Mouse (Mus musculus) intestine, embryonic 14.5 days (tissue): ENCODE measurements around the gene Ms4a13. TPM values are rescaled to one million over a fixed set of nuclear protein-coding genes. Genes with fewer than 3 reads are reported as not detected.
A peak's percentile ranks its signal among the peaks of the same experiment; 100 is the strongest.

Experiments used
- ATAC-seq: fragments of 200-750 bp; cut with Nextera tagmentation; replicated peaks from 2 replicates; pipeline ENCODE4 v1.8.0; 2017; ENCODE audit warnings: low read depth, moderate number of reproducible peaks, moderate TSS enrichment, moderate library complexity; ENCODE audit not compliant: low FRiP score, low TSS enrichment
- DNase-seq: peaks from one replicate; pipeline ENCODE4 v3.0.0-alpha.2; 2018; ENCODE audit warnings: low spot score
- H3K27ac ChIP-seq: fragments of 300-500 bp; sonication (generic); 2 replicates; pipeline ENCODE4 v1.5.1; 2014; ENCODE audit warnings: low read depth, mild to moderate bottlenecking, control low read depth
- H3K27me3 ChIP-seq: fragments of 300-500 bp; sonication (generic); replicated peaks from 2 replicates; pipeline ENCODE4 v1.6.1; 2014; ENCODE audit warnings: low read length, control low read depth; ENCODE audit not compliant: control insufficient read depth, insufficient read depth
- H3K36me3 ChIP-seq: fragments of 300-500 bp; sonication (generic); 2 replicates; pipeline ENCODE4 v1.6.1; 2014; ENCODE audit warnings: low read length, control low read depth; ENCODE audit not compliant: control insufficient read depth, insufficient read depth
- H3K4me1 ChIP-seq: fragments of 300-500 bp; sonication (generic); replicated peaks from 2 replicates; pipeline ENCODE4 v1.6.1; 2014; ENCODE audit warnings: low read length, control low read depth, mixed read lengths; ENCODE audit not compliant: control insufficient read depth, insufficient read depth
- H3K4me2 ChIP-seq: fragments of 300-500 bp; sonication (generic); 2 replicates; pipeline ENCODE4 v1.6.1; 2014; ENCODE audit warnings: low read length
- H3K4me3 ChIP-seq: fragments of 300-500 bp; sonication (generic); 2 replicates; pipeline ENCODE4 v1.5.1; 2014; ENCODE audit warnings: low read depth, low read length, control low read depth, mixed read lengths
- H3K9ac ChIP-seq: fragments of 300-500 bp; sonication (generic); 2 replicates; pipeline ENCODE4 v1.6.1; 2014; ENCODE audit warnings: mild to moderate bottlenecking, low read length
- H3K9me3 ChIP-seq: fragments of 300-500 bp; sonication (generic); 2 replicates; pipeline ENCODE4 v1.6.1; 2016; ENCODE audit warnings: low read length, control low read depth; ENCODE audit not compliant: control insufficient read depth
- WGBS: fragments of 180-500 bp; shearing (Covaris S2); extraction: QIAGEN DNeasy Blood & Tissue Kit; methylation state at CpG from one replicate; pipeline ENCODE4 v1.1.7; 2014; 5-methylcytosine and 5-hydroxymethylcytosine counted together
- polyA plus RNA-seq: library from polyadenylated mRNA; unstranded; fragments of >200 nt; fragmentation: Nextera tagmentation; extraction: Ambion mirVana; gene quantifications from 2 replicates; pipeline ENCODE4 v1.2.1, GENCODE M21; 2014

Ms4a13 gene
- polyA plus RNA-seq, result not detected in 2 replicates

DNA sequence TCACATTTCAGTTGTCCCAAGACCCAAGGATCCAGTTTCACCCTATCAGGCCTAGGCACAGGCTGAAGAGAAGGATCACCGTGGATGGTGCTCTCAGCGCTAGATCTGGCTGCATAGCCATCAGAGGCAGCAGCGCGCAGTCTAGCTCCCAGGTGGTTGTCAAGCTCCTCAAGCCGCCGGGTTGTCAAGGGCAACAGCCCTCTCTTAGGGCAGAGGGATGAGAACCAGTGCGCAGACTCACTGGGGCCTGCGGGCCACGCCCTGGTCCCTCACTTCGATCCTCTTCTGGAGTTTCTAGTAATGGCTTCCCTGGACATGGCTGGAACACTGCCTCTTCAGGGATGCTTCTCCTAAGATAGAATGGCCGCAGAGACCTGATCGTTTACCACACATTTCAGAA, at the start of gene Ms4a13:
TSS of gene Ms4a13 (minus strand) at position 192 of the 400 bp plus-strand sequence.
- Histone ChIP-seq H3K27me3 (no peaks in the 10 kb centered on the region), H3K4me3 (no peak within 1 kb of the TSS), H3K4me2 (no peak within 1 kb of the TSS), H3K9ac (no peak within 1 kb of the TSS), H3K4me1 (no peaks in the 10 kb centered on the region), H3K27ac (no peak within 1 kb of the TSS), H3K36me3 (no peaks in the 10 kb centered on the region), H3K9me3 (no peaks in the 10 kb centered on the region)
- WGBS, result 59% methylated on average over 12 of the region's 12 CpGs
- DNase-seq, result no peak
- no peak for ATAC-seq

DNA sequence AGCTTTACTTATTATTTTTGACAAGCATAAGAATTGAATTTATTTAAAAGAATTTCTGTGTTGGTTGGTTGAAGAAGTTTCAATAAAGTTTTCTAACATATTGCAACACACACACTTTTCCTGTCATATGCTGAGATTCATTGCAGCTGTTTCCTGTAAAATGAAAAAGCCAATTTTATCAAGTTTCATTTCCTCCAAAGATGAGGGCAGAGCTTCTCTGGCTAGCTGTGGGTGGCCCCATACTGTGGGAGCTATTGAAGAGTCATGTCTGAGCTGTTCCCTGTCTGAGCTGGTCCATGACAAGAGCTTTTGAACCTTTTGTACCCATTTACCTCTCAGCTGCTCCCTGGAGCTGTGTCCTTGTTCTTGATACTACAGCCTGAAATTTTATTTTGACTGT, 47.7 kb upstream of the Ms4a13 start:
- H3K36me3 ChIP-seq, result no peaks in the 10 kb centered on the region
- no peak overlapping the region for H3K27ac ChIP-seq
- H3K4me2 ChIP-seq, result no peak overlapping the region
- no peak overlapping the region for H3K9ac ChIP-seq
- DNase-seq (no peak), ATAC-seq (no peak)
- H3K27me3 ChIP-seq, result no peaks in the 10 kb centered on the region
- no peaks in the 10 kb centered on the region for H3K9me3 ChIP-seq
- H3K4me3 ChIP-seq, result no peak overlapping the region
- H3K4me1 ChIP-seq, result no peaks in the 10 kb centered on the region

DNA sequence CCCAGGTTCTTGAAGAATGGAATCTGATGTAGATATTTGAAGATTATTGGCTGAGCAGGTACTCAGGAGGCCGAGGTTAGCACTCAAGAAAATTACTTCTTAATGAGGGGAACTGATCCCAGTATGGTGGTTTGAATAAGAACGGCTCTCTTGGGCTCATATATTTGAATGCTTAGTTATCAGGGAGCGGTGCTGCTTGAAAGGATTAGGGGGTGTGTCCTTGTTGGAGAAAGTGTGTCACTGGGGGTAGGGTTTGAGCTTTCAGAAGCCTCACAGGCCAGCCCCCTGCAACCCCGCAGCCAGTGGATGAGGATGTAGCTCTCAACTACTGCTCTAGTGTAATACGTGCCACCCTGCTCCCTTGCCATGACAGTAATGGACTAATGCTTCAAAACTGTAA, 46.0 kb upstream of the Ms4a13 start:
- ATAC-seq (no peak), DNase-seq (no peak)
- Histone ChIP-seq H3K4me1 (no peaks in the 10 kb centered on the region), H3K27ac (no peak overlapping the region), H3K9ac (no peak overlapping the region), H3K4me3 (no peak overlapping the region), H3K4me2 (no peak overlapping the region), H3K36me3 (no peaks in the 10 kb centered on the region), H3K27me3 (no peaks in the 10 kb centered on the region), H3K9me3 (no peaks in the 10 kb centered on the region)
- 71% methylated on average over 5 of the region's 5 CpGs for WGBS

DNA sequence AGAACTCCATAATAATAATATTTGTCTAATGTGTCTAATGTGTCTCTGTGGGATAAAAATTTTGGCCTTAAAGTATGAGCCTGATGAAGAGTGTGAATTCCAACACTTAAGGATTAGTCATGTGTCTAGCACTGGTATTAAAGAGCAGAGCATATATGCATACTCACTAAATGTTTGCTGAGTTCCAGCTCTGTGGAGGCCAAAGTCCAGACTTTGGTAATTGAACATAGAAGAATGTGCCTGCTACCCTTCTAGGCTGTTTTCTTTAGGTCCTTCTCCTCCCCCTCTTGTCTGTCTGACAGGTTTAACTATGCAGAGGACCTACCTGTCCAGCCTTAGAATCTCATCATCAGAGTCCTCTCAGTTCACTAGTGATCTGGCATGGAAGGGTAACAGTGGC, 39.3 kb upstream of the Ms4a13 start:
- H3K9me3 ChIP-seq, result no peaks in the 10 kb centered on the region
- no peaks in the 10 kb centered on the region for H3K4me1 ChIP-seq
- no peaks in the 10 kb centered on the region for H3K27me3 ChIP-seq
- no peak overlapping the region for H3K4me2 ChIP-seq
- DNase-seq, result no peak
- H3K36me3 ChIP-seq, result no peaks in the 10 kb centered on the region
- H3K9ac ChIP-seq, result no peak overlapping the region
- no peak overlapping the region for H3K4me3 ChIP-seq
- H3K27ac ChIP-seq, result peak overlapping the region; percentile 76
- 0 out of 2 replicates have a peak, but pooled peaks have one; percentile 19 for ATAC-seq

DNA sequence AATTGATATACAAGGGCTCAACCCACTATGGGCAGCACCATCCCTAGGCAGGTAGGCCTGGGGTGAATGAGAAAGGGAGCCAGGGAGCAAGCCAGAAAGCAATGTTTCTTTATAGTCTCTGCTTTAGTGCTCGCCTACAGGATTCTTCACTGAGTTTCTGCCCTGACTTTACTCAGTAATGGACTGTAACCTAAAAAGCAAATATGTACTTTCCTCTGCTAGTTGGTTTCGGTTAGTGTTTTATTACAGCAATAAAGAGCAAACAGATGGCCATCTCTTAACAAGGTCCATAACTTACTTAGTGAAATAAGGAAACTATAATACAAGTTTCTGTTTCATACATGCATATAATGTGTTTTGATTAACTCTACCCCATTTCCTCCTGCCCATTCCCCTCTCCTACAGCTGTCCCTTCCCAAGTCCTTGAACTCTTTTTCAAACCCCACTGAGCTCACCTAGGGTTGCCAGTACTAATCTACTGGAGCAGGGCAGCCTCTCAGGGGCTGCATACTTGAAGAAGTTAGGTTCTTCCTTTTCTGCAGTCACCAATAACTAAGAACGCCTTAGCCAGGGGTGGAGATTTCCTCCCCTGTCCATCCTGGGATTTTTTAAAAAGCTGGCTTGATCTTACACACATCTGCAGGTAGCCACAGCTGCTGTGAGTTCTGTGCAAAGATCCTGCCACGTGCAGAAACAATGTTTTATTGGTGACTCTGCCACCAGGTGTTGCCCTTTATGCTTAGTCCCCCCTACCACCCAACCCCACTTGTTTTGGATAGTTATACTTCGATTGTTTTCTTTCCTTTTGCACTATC, 38.6 kb upstream of the Ms4a13 start:
- DNase-seq (peak; percentile 51), ATAC-seq (peak; percentile 85)
- Histone ChIP-seq H3K4me2 (no peak overlapping the region), H3K27me3 (no peaks in the 10 kb centered on the region), H3K36me3 (no peaks in the 10 kb centered on the region), H3K4me1 (no peaks in the 10 kb centered on the region), H3K9me3 (no peaks in the 10 kb centered on the region), H3K4me3 (no peak overlapping the region), H3K27ac (peak overlapping the region; percentile 76), H3K9ac (no peak overlapping the region)
- 51% methylated on average over 5 of the region's 5 CpGs for WGBS

DNA sequence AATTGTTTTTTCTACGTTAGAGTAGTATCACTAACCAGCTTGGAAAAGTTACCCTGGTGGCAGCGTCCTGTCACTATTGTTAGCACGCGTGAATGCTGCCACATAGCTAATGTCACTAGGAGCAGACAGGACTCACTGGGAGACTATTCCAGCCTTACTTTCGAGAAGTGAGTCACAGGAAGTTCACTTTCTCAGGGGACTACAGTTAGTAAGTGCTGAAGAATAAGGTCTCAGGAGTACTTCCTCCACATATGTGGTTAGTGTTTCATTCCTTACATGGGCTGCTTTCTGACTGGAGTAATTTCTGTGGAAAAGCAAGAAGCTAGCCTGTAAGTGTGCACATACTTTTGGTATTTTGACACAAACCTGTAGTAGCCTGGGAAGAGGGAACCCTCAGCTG, 37.7 kb upstream of the Ms4a13 start:
- no peak overlapping the region for H3K4me2 ChIP-seq
- DNase-seq (no peak), ATAC-seq (no peak)
- H3K9ac ChIP-seq, result no peak overlapping the region
- no peaks in the 10 kb centered on the region for H3K4me1 ChIP-seq
- H3K36me3 ChIP-seq, result no peaks in the 10 kb centered on the region
- H3K9me3 ChIP-seq, result no peaks in the 10 kb centered on the region
- peak overlapping the region; percentile 76 for H3K27ac ChIP-seq
- H3K27me3 ChIP-seq, result no peaks in the 10 kb centered on the region
- WGBS, result 81% methylated on average over 5 of the region's 5 CpGs
- no peak overlapping the region for H3K4me3 ChIP-seq

DNA sequence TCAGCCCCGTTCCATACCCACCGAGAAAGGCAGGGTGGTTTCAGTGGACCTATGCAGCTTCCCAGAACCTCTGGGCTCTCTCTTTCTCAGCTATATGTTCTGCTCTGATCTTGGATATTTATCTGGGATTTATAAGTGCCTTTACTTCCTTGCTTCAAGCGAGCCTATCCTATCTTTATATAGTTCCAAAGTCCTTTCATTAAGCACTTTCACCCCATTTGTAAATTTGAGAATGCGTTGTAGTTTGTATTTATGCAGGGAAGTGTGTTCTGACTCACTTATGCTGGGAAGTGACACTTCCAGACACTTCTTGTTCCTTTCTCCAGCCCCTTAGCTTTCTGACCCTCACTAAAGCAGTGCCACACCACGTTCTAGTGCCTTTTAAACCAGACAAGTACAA, 35.8 kb upstream of the Ms4a13 start, which contains the start of gene Ms4a12:
TSS of gene Ms4a12 (minus strand) at position 101 of the 400 bp plus-strand sequence.
- H3K4me3 ChIP-seq, result no peak within 1 kb of the TSS
- no peak within 1 kb of the TSS for H3K9ac ChIP-seq
- H3K9me3 ChIP-seq, result no peaks in the 10 kb centered on the region
- DNase-seq, result no peak
- H3K27ac ChIP-seq, result no peak within 1 kb of the TSS
- no peaks in the 10 kb centered on the region for H3K4me1 ChIP-seq
- no peak for ATAC-seq
- H3K4me2 ChIP-seq, result no peak within 1 kb of the TSS
- no peaks in the 10 kb centered on the region for H3K36me3 ChIP-seq
- WGBS, result 67% methylated on average over 5 of the region's 5 CpGs
- no peaks in the 10 kb centered on the region for H3K27me3 ChIP-seq

DNA sequence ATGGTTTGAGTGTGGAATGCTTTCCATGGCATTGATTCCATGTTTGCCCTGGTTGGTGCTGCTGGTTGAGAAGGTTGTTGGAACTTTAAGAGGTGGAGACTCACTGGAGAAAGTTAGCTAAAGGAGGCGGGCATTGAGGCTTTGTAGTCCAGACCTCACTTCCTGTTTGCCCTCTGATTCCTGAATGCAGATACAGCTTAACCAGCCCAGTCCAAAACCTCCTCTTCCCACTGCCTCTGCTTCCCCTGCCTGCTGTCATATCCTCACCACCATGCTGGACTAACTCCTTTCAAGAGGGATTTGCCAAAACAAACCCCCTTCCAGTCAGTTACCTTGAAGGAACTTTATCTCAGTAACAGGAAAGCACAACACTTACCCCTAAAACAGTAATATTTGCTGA, 4.0 kb downstream of the Ms4a13 start:
- Histone ChIP-seq H3K9me3 (no peaks in the 10 kb centered on the region), H3K4me1 (no peaks in the 10 kb centered on the region), H3K4me3 (no peak overlapping the region), H3K36me3 (no peaks in the 10 kb centered on the region), H3K27ac (no peak overlapping the region), H3K4me2 (no peak overlapping the region), H3K27me3 (no peaks in the 10 kb centered on the region), H3K9ac (no peak overlapping the region)
- WGBS, result 71% methylated on average over 1 of the region's 1 CpGs
- DNase-seq (no peak), ATAC-seq (no peak)

DNA sequence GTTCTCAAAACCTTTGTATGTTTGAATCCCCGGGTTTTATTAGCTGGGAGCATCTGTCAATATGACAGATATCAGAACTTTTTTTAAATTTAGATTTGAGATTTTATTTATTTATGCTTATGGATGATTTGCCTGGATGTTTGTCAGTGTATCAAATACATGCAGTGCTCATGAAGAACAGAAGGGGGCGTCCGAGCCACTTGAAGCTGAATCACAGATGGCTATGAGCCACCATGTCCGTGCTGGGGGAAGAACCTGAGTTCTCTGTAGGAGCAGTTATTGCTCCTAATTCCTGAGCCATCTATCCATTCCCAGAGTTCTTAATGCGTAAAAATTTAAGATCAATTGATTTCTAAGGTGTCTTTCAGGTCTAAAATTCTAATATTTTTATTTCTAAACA, 12.4 kb downstream of the Ms4a13 start:
- H3K27me3 ChIP-seq, result no peaks in the 10 kb centered on the region
- no peak overlapping the region for H3K27ac ChIP-seq
- H3K4me3 ChIP-seq, result no peak overlapping the region
- H3K36me3 ChIP-seq, result no peaks in the 10 kb centered on the region
- 23% methylated on average over 5 of the region's 5 CpGs for WGBS
- no peaks in the 10 kb centered on the region for H3K9me3 ChIP-seq
- DNase-seq (no peak), ATAC-seq (no peak)
- H3K4me1 ChIP-seq, result no peaks in the 10 kb centered on the region
- H3K4me2 ChIP-seq, result no peak overlapping the region
- H3K9ac ChIP-seq, result no peak overlapping the region
